17 mouse cellular contexts compared by ENCODE assay signal in the genomic region with DNA sequence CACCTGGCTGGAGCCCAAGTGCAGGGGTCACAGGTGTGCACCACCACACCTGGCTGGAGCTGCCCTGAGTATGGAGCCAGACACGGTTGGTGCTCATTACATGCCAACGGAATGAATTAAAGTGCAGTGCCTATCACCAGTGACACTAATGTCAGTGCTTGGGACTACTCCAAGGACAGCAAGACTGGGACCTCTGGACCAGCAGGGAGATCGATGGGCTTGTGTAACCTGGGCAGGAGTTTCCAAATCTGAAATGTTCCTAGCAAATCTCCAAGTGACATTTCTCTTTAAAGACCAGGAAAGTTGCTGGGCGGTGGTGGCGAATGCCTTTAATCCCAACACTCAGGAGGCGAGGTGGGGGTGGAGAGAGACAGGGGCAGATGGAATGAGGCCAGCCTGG. TPM values are rescaled to one million over a fixed set of nuclear protein-coding genes. Genes with fewer than 3 reads are reported as not detected.
"Had no signal": no experiment of that assay in that cellular context is flagged by ENCODE, and none has a peak within 500 bp of the region (broad histone marks: within the 10 kb centered on the region; RNA-seq: fewer than 3 reads in every experiment).

No protein-coding gene starts in this region.

- H3K9ac ChIP-seq: neural tube, embryonic 15.5 days; stomach, embryonic 15.5 days had no signal

- H3K36me3 ChIP-seq: neural tube, embryonic 15.5 days had no signal

- H3K27me3 ChIP-seq: neural tube, embryonic 15.5 days; stomach, embryonic 15.5 days had no signal

- H3K9me3 ChIP-seq: neural tube, embryonic 15.5 days; stomach, embryonic 15.5 days had no signal

- H3K4me3 ChIP-seq: neural tube, embryonic 15.5 days; stomach, embryonic 15.5 days had no signal

- H3K27ac ChIP-seq: neural tube, embryonic 15.5 days; stomach, embryonic 15.5 days; stomach, postnatal 0 days had no signal

- DNase-seq: retina, postnatal 1 day; right cerebral cortex, adult 18-20 months; right cerebral cortex, postnatal 14 days; right cerebral cortex, postnatal 25 days; right cerebral cortex, postnatal 4 days; spleen, adult 18-20 months; thymus, adult 18-20 months; thymus, adult 2 months; thymus, postnatal 14 days; thymus, postnatal 25 days; thymus, postnatal 36 days; thymus, postnatal 4 days had no signal

- H3K4me1 ChIP-seq: neural tube, embryonic 15.5 days; stomach, embryonic 15.5 days had no signal

- H3K4me2 ChIP-seq: neural tube, embryonic 15.5 days; stomach, embryonic 15.5 days had no signal

RNA-seq across cellular contexts. Expression of a gene that starts 12.6 kb away (rescaled TPM):
- total RNA-seq: neutrophil, adult 5-6 weeks had no signal
- polyA plus RNA-seq: testis, adult 2 months had no signal
